ENCODE assay signal across 8 mouse cellular contexts in the genomic region with DNA sequence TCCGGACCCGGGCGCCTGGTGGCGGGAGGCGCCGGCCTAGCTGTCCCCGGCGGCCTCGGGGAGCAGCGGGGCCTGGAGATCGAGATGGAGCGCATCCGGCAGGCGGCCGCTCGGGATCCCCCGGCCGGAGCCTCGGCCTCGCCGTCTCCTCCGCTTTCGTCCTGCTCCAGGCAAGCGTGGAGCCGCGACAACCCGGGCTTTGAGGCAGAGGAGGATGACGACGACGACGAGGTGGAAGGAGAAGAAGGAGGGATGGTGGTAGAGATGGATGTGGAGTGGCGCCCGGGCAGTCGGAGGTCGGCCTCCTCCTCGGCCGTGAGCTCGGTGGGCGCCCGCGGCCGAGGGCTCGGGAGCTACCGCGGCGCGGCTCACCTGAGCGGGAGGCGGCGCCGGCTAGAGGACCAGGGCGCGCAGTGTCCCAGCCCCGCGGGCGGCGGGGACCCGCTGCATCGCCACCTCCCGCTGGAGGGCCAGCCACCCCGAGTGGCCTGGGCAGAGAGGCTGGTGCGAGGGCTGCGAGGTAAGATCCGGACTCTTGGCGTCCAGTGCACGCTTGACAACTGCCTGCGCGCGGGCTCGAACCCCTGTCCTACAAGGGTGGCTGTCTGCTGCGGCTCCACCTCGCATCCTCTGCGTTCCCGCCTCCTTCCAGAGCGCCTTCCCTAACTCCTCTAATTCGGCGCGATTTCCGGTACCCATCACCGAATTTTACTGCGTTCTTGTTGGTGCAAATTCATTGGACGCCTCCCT. TPM values are rescaled to one million over a fixed set of nuclear protein-coding genes. Genes with fewer than 3 reads are reported as not detected.
DNase-seq lines count a peak whose midpoint lies in the region; ATAC-seq and TF ChIP-seq lines count a peak whose summit lies in the region.

No protein-coding gene starts in this region.

- TF ChIP-seq EP300 in liver, embryonic 14.5 days (IDR thresholded peaks at IDR 0.05; ENCODE audit: low read depth): no peak

- no peaks in the 10 kb centered on the region for H3K27me3 ChIP-seq in E14TG2a.4 (ENCODE audit: insufficient read depth, low read length)
- no peaks in the 10 kb centered on the region for H3K27me3 ChIP-seq in forebrain, embryonic 12.5 days
- no peaks in the 10 kb centered on the region for H3K27me3 ChIP-seq in heart, embryonic 15.5 days
- peaks cover 19% of the 10 kb centered on the region for H3K27me3 ChIP-seq in liver, embryonic 14.5 days (ENCODE audit: control insufficient read depth, insufficient read depth, low read length)
- H3K27me3 ChIP-seq in neural tube, embryonic 11.5 days (ENCODE audit: control insufficient read depth, insufficient read depth, low read length): no peaks in the 10 kb centered on the region

- DNase-seq in brain, embryonic 14.5 days (ENCODE audit: low read depth): peak; percentile 81
- peak; percentile 81 for DNase-seq in kidney, postnatal 10 days
- no peak for DNase-seq in liver, embryonic 14.5 days (ENCODE audit: low read depth in 3 of 3, low spot score in 3 of 3)
- DNase-seq in neural tube, embryonic 11.5 days (ENCODE audit: low spot score): peak; percentile 75
- peak; percentile 41 for DNase-seq in urinary bladder, postnatal 25 days (ENCODE audit: low spot score)

- TF ChIP-seq POLR2A in brain, embryonic 14.5 days (IDR thresholded peaks at IDR 0.05; ENCODE audit: borderline replicate concordance, extremely low read depth, insufficient read depth, insufficient read length, poor library complexity, severe bottlenecking): no peak

- peak overlapping the region; percentile 92 for H3K27ac ChIP-seq in forebrain, embryonic 12.5 days
- H3K27ac ChIP-seq in heart, embryonic 15.5 days: peak overlapping the region; percentile 94
- H3K27ac ChIP-seq in liver, embryonic 14.5 days: no peak overlapping the region
- H3K27ac ChIP-seq in neural tube, embryonic 11.5 days (ENCODE audit: low read depth, low read length): peak overlapping the region; percentile 91

- under 1% methylated on average over 75 of the region's 82 CpGs for WGBS in forebrain, embryonic 12.5 days
- WGBS in heart, embryonic 15.5 days: under 1% methylated on average over 79 of the region's 82 CpGs
- WGBS in liver, embryonic 14.5 days (ENCODE audit: insufficient replicate concordance): under 1% methylated on average over 67 of the region's 82 CpGs
- under 1% methylated on average over 66 of the region's 82 CpGs for WGBS in neural tube, embryonic 11.5 days

- H3K9ac ChIP-seq in forebrain, embryonic 12.5 days: peak overlapping the region; percentile 92
- peak overlapping the region; percentile 94 for H3K9ac ChIP-seq in heart, embryonic 15.5 days
- H3K9ac ChIP-seq in liver, embryonic 14.5 days (replicated peaks): peak overlapping the region; percentile 37; the same call in 1 of the 2 replicates
- H3K9ac ChIP-seq in neural tube, embryonic 11.5 days (ENCODE audit: low read length): peak overlapping the region; percentile 98

- peaks cover 34% of the 10 kb centered on the region for H3K9me3 ChIP-seq in E14TG2a.4 (ENCODE audit: low read length)
- no peaks in the 10 kb centered on the region for H3K9me3 ChIP-seq in forebrain, embryonic 12.5 days
- H3K9me3 ChIP-seq in heart, embryonic 15.5 days (replicated peaks): no peaks in the 10 kb centered on the region
- H3K9me3 ChIP-seq in liver, embryonic 14.5 days (ENCODE audit: control insufficient read depth, low read length): no peaks in the 10 kb centered on the region
- no peaks in the 10 kb centered on the region; the same call in 1 of the 2 replicates for H3K9me3 ChIP-seq in neural tube, embryonic 11.5 days (ENCODE audit: control insufficient read depth, low read length)

- no peak for TF ChIP-seq CTCF in E14TG2a.4 (conservative IDR thresholded peaks at IDR 0.05; ENCODE audit: low read length)
- no peak for TF ChIP-seq CTCF in brain, embryonic 14.5 days (IDR thresholded peaks at IDR 0.05; ENCODE audit: borderline replicate concordance, extremely low read depth, insufficient read depth, insufficient read length)
- no peak for TF ChIP-seq CTCF in liver, embryonic 14.5 days (IDR thresholded peaks at IDR 0.05; ENCODE audit: low read depth)

- peak overlapping the region; percentile 87 for H3K4me3 ChIP-seq in E14TG2a.4 (replicated peaks; ENCODE audit: low read length)
- H3K4me3 ChIP-seq in forebrain, embryonic 12.5 days (replicated peaks): peak overlapping the region; percentile 77
- H3K4me3 ChIP-seq in heart, embryonic 15.5 days: peak overlapping the region; percentile 89
- H3K4me3 ChIP-seq in liver, embryonic 14.5 days (ENCODE audit: insufficient read depth in 1 of 2, low read depth in 2 of 2, low read length in 2 of 2): peak overlapping the region; percentile 56 to 59
- H3K4me3 ChIP-seq in neural tube, embryonic 11.5 days (ENCODE audit: low read depth, low read length): peak overlapping the region; percentile 79

- H3K36me3 ChIP-seq in E14TG2a.4 (ENCODE audit: insufficient read depth, low read length): peaks cover 44% of the 10 kb centered on the region
- H3K36me3 ChIP-seq in forebrain, embryonic 12.5 days (replicated peaks): peaks cover 13% of the 10 kb centered on the region
- no peaks in the 10 kb centered on the region for H3K36me3 ChIP-seq in heart, embryonic 15.5 days
- no peaks in the 10 kb centered on the region for H3K36me3 ChIP-seq in liver, embryonic 14.5 days (replicated peaks; ENCODE audit: control insufficient read depth, insufficient read depth, low read depth)
- peaks cover 3% of the 10 kb centered on the region; the same call in 1 of the 2 replicates for H3K36me3 ChIP-seq in neural tube, embryonic 11.5 days (ENCODE audit: control insufficient read depth, insufficient read depth, low read length)

- peaks cover 48% of the 10 kb centered on the region for H3K4me1 ChIP-seq in E14TG2a.4 (replicated peaks; ENCODE audit: low read depth, low read length)
- peaks cover 19% of the 10 kb centered on the region for H3K4me1 ChIP-seq in forebrain, embryonic 12.5 days
- peaks cover 11% of the 10 kb centered on the region for H3K4me1 ChIP-seq in heart, embryonic 15.5 days (replicated peaks)
- H3K4me1 ChIP-seq in liver, embryonic 14.5 days (replicated peaks; ENCODE audit: control insufficient read depth in 2 of 2, insufficient read depth in 2 of 2, low read length in 1 of 2): no peaks in the 10 kb centered on the region
- H3K4me1 ChIP-seq in neural tube, embryonic 11.5 days (ENCODE audit: control insufficient read depth, insufficient read depth, low read length): no peaks in the 10 kb centered on the region

- H3K4me2 ChIP-seq in forebrain, embryonic 12.5 days: peak overlapping the region; percentile 65
- H3K4me2 ChIP-seq in heart, embryonic 15.5 days: peak overlapping the region; percentile 68
- H3K4me2 ChIP-seq in liver, embryonic 14.5 days (ENCODE audit: low read depth): peak overlapping the region; percentile 58
- H3K4me2 ChIP-seq in neural tube, embryonic 11.5 days (ENCODE audit: low read depth): peak overlapping the region; percentile 77

- ATAC-seq in forebrain, embryonic 12.5 days (ENCODE audit: low FRiP score): peak; percentile 81
- peak; percentile 63 for ATAC-seq in heart, embryonic 15.5 days (replicated peaks; ENCODE audit: insufficient number of reproducible peaks, insufficient read depth, low FRiP score, low read depth)
- ATAC-seq in liver, embryonic 14.5 days (ENCODE audit: insufficient read depth): peak; percentile 52; the same call in 1 of the 2 replicates
- peak; percentile 78 for ATAC-seq in neural tube, embryonic 11.5 days (ENCODE audit: insufficient read depth, low FRiP score, low TSS enrichment)

RNA-seq across cellular contexts. Expression of gene Pkd2, which starts 0.6 kb away (rescaled TPM):
- polyA plus RNA-seq in brain, embryonic 14.5 days (2012; rRNA removed): 33.5 TPM in 2 replicates
- 12.5 and 14.4 TPM in 2 replicates for polyA plus RNA-seq in forebrain, embryonic 12.5 days (2016; fragmentation: Nextera tagmentation; extraction: Ambion mirVana)
- 8.0 and 9.4 TPM in 2 replicates for polyA plus RNA-seq in heart, embryonic 15.5 days (2015; fragmentation: Nextera tagmentation; extraction: Ambion mirVana)
- 1.8 and 2.4 TPM in 2 replicates for polyA plus RNA-seq in liver, embryonic 14.5 days (2012; rRNA removed)
- 0.90 and 1.4 TPM in 2 replicates for polyA plus RNA-seq in liver, embryonic 14.5 days (2014; fragmentation: Nextera tagmentation; extraction: Ambion mirVana)
- polyA plus RNA-seq in neural tube, embryonic 11.5 days (2014; fragmentation: Nextera tagmentation; extraction: Ambion mirVana): 14.6 and 14.7 TPM in 2 replicates

RNA-seq across cellular contexts. Expression of gene Spp1, which starts 25.0 kb away (rescaled TPM):
- 6.7 and 20.1 TPM in 2 replicates for polyA plus RNA-seq in brain, embryonic 14.5 days (2012; rRNA removed)
- 2.2 and 3.8 TPM in 2 replicates for polyA plus RNA-seq in forebrain, embryonic 12.5 days (2016; fragmentation: Nextera tagmentation; extraction: Ambion mirVana)
- polyA plus RNA-seq in heart, embryonic 15.5 days (2015; fragmentation: Nextera tagmentation; extraction: Ambion mirVana): 24.1 and 142 TPM in 2 replicates
- 2.2 and 3.8 TPM in 2 replicates for polyA plus RNA-seq in liver, embryonic 14.5 days (2012; rRNA removed)
- 5.6 and 6.5 TPM in 2 replicates for polyA plus RNA-seq in liver, embryonic 14.5 days (2014; fragmentation: Nextera tagmentation; extraction: Ambion mirVana)
- 5.3 and 6.0 TPM in 2 replicates for polyA plus RNA-seq in neural tube, embryonic 11.5 days (2014; fragmentation: Nextera tagmentation; extraction: Ambion mirVana)

RNA-seq across cellular contexts. Expression of gene BC005561, which starts 48.3 kb away (rescaled TPM):
- polyA plus RNA-seq in brain, embryonic 14.5 days (2012; rRNA removed): 3.7 and 4.0 TPM in 2 replicates
- polyA plus RNA-seq in forebrain, embryonic 12.5 days (2016; fragmentation: Nextera tagmentation; extraction: Ambion mirVana): 17.2 and 17.5 TPM in 2 replicates
- polyA plus RNA-seq in heart, embryonic 15.5 days (2015; fragmentation: Nextera tagmentation; extraction: Ambion mirVana): 7.2 TPM in 2 replicates
- polyA plus RNA-seq in liver, embryonic 14.5 days (2012; rRNA removed): 0.26 and 0.81 TPM in 2 replicates
- 1.8 and 2.2 TPM in 2 replicates for polyA plus RNA-seq in liver, embryonic 14.5 days (2014; fragmentation: Nextera tagmentation; extraction: Ambion mirVana)
- polyA plus RNA-seq in neural tube, embryonic 11.5 days (2014; fragmentation: Nextera tagmentation; extraction: Ambion mirVana): 14.1 and 15.0 TPM in 2 replicates

Comparison
In these comparisons a context has a peak if more than half of its experiments do, and no peak if none do; other contexts are left out.
1. DNase-seq: peak in brain, embryonic 14.5 days (single experiment), kidney, postnatal 10 days (single experiment), neural tube, embryonic 11.5 days (single experiment) and urinary bladder, postnatal 25 days (single experiment); none in liver, embryonic 14.5 days (0 of 3).
2. H3K9ac ChIP-seq: peak in every context shown above with its lines; median percentile 98 in neural tube, embryonic 11.5 days; 94 in heart, embryonic 15.5 days; 92 in forebrain, embryonic 12.5 days; 37 in liver, embryonic 14.5 days.
3. Peak in every context shown above with its lines, with median percentiles within 50 percentile points of each other: H3K4me3 ChIP-seq, ATAC-seq and H3K4me2 ChIP-seq.